Mouse (Mus musculus) thymus, adult 2 months (tissue): ENCODE measurements around the gene Isg20l2.

Source experiments
- CTCF ChIP-seq: fragments of 200-500 bp; IDR thresholded peaks from 2 replicates; pipeline ENCODE4 v1.5.1; 2012; ENCODE audit warnings: mild to moderate bottlenecking, control low read depth, low read length, moderate library complexity, borderline replicate concordance; ENCODE audit not compliant: control insufficient read depth, poor library complexity, insufficient read depth; ENCODE audit errors: extremely low read depth
- POLR2A ChIP-seq: fragments of 200-500 bp; IDR thresholded peaks from 2 replicates; pipeline ENCODE4 v1.6.1; 2012; ENCODE audit warnings: mild to moderate bottlenecking, low read length, control low read depth, moderate library complexity; ENCODE audit not compliant: control insufficient read depth, poor library complexity, insufficient read depth; ENCODE audit errors: extremely low read depth

GRCm38 (mm10) chr3:87960586-87961191 is 30.6 kb downstream of the Isg20l2 start:
- TF ChIP-seq POLR2A, result no peak
- TF ChIP-seq CTCF, result peak; percentile 66; the same call in 1 of the 2 replicates
